Mouse (Mus musculus) heart, postnatal 10 days (tissue): ENCODE measurements around the gene Car6. TPM values are rescaled to one million over a fixed set of nuclear protein-coding genes. Genes with fewer than 3 reads are reported as not detected.

ENCODE experiments used
- DNase-seq, 2 experiments: peaks; one replicate each; pipeline ENCODE4 v3.0.0; 2021
- intact Hi-C: fragments of 180-260 bp; cut with DNase I; formaldehyde crosslinking; loops from one replicate; pipeline ENCODE4 v1.15.1; 2025
- total RNA-seq, 2 experiments: library from RNA; stranded (reverse); gene quantifications; 2 replicates each; pipeline ENCODE4 v1.2.3; 2021

The Car6 gene
- total RNA-seq, 2 experiments from 2014 or later = not detected

DNA sequence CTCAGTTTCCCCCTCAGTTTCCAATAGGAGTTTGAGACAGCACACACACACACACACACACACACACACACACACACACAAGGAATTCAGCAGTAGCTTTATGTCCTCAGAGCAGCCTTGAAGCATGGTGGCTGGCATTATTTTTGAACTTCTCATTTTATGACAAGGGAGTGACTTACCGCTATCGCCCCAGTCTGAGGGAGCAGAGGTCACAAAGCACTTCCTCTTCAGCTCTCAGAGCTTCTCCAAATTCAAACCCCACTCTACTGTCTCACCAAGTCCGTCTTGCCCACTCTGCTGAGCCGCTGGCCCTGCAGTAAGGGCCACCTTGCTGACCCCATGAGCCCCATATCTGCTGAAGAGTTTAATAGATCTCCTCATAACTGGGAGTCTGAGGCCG, 1.6 kb upstream of the Car6 start:
- DNase-seq = no peak
- intact Hi-C loops = no loop called here

- intact Hi-C loops = no loop called here
- no peak for DNase-seq
These were observed 2.9 kb downstream of the Car6 start for GRCm38 (mm10) chr4:150198268-150198667.

GRCm38 (mm10) chr4:150193915-150194314, 7.2 kb downstream of the Car6 start:
- DNase-seq = peak; percentile 32 to 68
- intact Hi-C loops = loop anchor here (1.0 kb wide), 1 partner anchor 46 kb away; no protein-coding TSS in a partner anchor

GRCm38 (mm10) chr4:150192199-150192598, 8.9 kb downstream of the Car6 start:
- no peak for DNase-seq
- intact Hi-C loops = no loop called here

DNA sequence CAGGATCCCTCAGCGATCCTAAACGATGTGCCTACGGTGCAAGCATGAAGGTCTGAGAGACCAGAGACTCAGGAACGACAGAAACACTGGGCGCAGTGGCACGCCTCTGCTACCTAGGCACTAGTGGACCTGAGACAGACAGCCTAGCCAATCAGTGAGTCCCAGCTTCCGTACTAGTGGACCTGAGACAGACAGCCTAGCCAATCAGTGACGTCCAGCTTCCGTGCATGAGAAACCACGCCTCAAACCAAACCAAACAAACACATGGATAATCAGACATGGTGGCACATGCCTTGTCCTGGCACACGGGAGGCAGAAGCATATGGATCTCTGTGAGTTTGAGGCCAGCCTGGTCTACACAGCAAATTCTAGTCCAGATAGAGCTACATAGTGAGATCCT, 12.9 kb downstream of the Car6 start:
- no peak for DNase-seq
- intact Hi-C loops = no loop called here

GRCm38 (mm10) chr4:150181304-150181703, 19.8 kb downstream of the Car6 start:
- intact Hi-C loops = no loop called here

DNA sequence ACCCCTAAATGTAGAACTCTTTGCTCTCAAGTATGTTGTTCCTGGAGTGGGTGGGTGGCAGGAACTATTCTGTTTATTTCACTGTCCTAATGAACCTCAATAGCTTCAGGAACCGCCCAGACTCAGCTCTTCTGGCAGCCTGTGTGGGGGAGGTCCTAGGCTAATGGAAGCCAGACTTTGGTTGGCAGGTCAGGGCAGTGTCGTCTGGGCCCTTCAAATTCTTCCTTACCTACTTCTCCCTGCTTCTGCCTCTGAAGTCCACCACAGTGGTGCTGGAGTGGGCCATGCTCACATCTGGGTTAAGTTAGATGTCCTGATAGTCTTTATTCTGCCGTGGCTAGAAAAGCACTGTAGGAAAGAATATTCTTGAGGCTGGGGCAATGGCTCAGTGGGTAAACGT, 23.0 kb downstream of the Car6 start:
- intact Hi-C loops = no loop called here
- DNase-seq = no peak

More at GRCm38 (mm10) chr4:150181304-150181703, 19.8 kb downstream of the Car6 start:
- DNase-seq = no peak

- intact Hi-C loops = loop anchor here (2.0 kb wide), 1 partner anchor 64 kb away; no protein-coding TSS in a partner anchor
- no peak for DNase-seq
These were observed 24.0 kb downstream of the Car6 start for GRCm38 (mm10) chr4:150177122-150177521.

DNA sequence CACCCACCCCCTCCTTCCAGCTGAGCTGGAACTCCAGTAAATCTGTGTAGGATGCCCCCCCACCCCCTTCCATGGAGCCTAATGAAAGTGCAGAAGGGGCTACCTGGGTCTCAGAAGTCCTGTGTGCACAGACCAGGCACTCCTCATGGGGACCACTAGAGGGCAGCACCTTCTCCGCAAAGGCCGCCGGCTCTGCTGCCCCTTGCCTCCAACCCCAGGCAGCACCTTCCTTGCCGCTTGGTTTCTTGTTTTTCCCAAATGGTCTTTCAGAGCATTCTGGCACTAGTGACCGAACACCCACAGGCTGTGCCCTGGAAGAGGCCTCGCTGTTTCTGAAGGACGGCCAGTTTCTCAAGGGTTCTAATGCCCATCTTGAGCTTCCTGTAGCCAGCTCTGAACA, 24.6 kb downstream of the Car6 start:
- intact Hi-C loops = loop anchor here (1.0 to 2.0 kb wide), 2 partner anchors 43 to 64 kb away; no protein-coding TSS in a partner anchor
- peak; percentile 45 to 60 for DNase-seq

DNA sequence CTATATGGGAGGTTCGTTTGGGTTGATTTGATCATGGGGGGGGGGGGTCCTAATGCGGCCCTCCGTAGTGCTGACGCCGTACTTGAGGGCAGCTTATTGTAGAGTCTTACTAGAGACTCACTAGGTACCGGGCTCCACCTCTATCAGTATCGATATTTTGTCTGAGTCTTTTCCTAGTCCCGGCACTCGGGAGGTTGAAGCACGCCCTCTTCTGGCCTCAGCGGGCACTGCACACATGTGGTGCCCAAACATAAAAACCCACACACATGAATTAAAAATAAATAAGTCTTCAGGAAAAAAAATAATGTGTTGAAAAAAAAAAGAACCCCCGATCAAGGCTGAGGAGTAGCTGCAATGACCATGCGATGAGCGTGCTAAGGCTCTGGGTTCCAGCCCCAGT, 27.1 kb downstream of the Car6 start:
- intact Hi-C loops = no loop called here
- no peak for DNase-seq

DNA sequence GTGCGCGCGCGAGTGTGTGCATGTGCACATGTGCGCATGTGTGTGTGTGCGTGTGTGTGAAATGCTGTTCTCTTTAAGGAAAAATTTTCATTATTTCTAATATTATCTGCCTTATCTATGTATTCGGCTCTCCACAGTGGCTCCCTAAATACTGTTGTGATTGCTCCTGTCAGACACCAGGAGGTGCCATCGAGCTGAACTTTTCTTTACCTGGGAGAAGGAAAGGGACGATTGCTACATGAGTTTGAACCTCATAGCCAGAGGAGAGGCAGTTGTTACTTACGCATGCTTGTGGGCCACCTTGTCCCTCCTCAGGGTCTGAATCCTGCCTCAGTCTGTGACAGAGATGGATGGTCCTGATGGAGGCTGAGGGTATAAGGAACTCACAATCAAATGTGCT, 27.9 kb downstream of the Car6 start:
- intact Hi-C loops = loop anchor here (2.0 kb wide), 1 partner anchor 46 kb away; no protein-coding TSS in a partner anchor
- DNase-seq = peak; percentile 40 to 67

GRCm38 (mm10) chr4:150172107-150172506, 29.0 kb downstream of the Car6 start:
- intact Hi-C loops = loop anchor here (2.0 kb wide), 1 partner anchor 47 kb away; no protein-coding TSS in a partner anchor
- DNase-seq = no peak

GRCm38 (mm10) chr4:150168406-150168805, 32.7 kb downstream of the Car6 start:
- DNase-seq = no peak
- intact Hi-C loops = no loop called here

DNA sequence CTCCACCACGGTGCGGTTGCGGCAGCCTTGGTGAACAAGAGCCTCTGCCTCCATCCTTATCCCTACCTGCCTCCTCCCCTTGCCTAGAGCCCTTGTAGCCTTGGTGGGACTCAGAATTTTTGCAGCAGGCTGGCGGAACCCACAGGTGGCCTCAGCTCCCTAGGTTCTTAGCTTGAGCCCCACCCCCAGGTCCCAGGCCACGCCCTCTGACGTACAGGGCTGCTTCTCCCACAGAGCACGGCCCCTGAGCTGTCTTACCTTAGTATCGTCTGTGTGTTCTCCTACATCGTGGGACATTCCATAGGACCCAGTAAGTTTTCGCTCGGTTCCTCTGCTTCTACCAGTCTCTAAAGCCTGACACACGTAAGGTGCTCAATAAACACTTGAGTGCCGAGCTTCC, 36.3 kb downstream of the Car6 start:
- intact Hi-C loops = no loop called here
- no peak for DNase-seq

GRCm38 (mm10) chr4:150162561-150163169, 38.5 kb downstream of the Car6 start:
- no peak for DNase-seq
- intact Hi-C loops = no loop called here

- intact Hi-C loops = no loop called here
- DNase-seq = no peak
These were observed 41.7 kb downstream of the Car6 start for GRCm38 (mm10) chr4:150159458-150159857.

- intact Hi-C loops = no loop called here
- DNase-seq = no peak
These were observed 43.7 kb downstream of the Car6 start for GRCm38 (mm10) chr4:150157348-150157882.

GRCm38 (mm10) chr4:150155731-150156130, 45.4 kb downstream of the Car6 start:
- intact Hi-C loops = no loop called here
- no peak for DNase-seq

DNA sequence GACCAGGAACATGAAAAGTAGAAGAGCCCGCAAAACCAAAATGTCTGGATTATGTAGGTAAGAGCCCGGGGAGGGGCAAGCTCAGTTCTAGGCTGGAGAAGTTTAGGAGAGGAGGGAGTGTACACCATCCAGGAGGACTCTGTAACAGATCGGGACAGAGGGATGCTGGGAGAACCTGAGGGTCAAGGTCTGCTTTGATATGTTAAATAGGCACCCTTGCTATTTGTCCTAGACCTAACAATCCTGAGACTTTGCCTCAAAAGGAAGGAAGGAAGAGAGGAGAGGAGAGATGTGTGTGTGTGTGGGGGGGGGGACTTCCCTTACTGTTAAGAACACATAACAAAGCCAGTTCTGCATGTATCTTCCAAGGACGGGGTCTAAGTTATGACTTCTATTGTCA, 45.8 kb downstream of the Car6 start:
- intact Hi-C loops = no loop called here
- DNase-seq = no peak

DNA sequence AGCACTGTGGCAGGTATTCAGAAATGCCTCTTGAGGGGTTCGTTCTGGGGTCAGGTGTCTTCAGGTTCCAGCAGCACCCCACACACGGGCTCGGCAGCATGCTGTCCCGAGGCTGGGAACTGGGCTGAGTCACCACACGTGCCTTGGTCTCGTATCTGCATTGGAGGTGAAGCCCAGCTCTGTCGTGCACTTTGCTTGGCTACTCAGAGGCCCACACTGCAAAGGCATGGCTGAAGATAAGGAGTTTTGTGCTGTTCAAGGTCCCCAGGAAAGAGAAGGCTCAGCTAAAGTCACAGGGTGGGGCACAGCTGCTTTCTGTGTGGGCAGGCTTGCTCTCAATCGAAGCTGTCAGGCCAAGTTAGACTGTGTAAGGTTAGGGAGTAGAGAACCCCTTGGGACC, 48.6 kb downstream of the Car6 start:
- intact Hi-C loops = no loop called here
- no peak for DNase-seq

DNA sequence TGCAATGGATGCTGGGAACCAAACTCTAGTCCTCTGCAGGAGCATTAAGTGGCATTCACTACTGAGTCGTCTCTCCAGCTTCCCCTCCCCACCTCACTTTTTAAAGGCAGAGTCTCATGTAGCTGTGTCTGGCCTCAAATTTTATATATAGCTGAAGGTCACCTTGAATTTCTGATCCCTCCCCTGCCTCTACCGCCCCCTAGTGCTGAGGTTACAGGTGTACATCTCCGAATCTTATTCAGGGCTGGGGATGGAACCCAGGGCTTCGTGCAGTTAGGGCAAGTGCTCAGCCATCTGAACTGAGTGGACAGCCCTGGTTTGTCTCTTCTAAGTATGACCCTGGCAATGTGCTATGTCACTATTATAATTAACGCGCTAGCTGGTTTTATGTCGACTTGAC, 50.1 kb downstream of the Car6 start:
- intact Hi-C loops = no loop called here
- no peak for DNase-seq

DNA sequence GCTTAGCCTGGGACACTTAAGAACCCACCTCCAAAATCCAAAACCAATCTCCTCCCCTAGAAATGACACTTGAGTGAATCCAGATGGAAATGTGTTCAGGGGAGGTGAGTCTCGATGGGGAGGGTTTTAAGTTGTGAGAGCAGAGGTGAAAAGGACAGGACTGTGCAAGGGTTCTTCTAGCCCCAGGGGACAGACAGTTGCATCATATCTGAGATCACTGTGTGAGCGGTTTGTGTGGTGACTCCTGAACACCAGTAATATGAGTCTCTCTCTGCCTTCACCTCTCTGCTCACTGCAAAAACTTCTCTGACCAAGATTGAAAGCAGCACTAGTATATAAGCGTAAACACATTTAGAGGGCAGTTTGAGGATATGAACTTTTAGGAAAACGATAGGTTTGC, 54.8 kb downstream of the Car6 start:
- intact Hi-C loops = no loop called here
- no peak for DNase-seq

- no peak for DNase-seq
- intact Hi-C loops = no loop called here
These were observed 56.9 kb downstream of the Car6 start for GRCm38 (mm10) chr4:150144242-150144641.
